Mouse (Mus musculus): ENCODE measurements around the gene Otogl.

- no peak for TF ChIP-seq CTCF (IDR thresholded peaks at IDR 0.05; ENCODE audit: low read depth, low read length)
- TF ChIP-seq TAL1 (conservative IDR thresholded peaks at IDR 0.05; ENCODE audit: low read depth, low read length) = no peak
These were observed 67.0 kb downstream of the Otogl start for GRCm38 (mm10) chr10:107844906-107845305.

All from G1E (cell line).